Mouse (Mus musculus): ENCODE results near the gene Slc4a2.

- TF ChIP-seq GATA1 (IDR thresholded peaks at IDR 0.05; ENCODE audit: borderline replicate concordance, low read length) (no peak), FLI1 (IDR thresholded peaks at IDR 0.05; ENCODE audit: low read length) (no peak)
Observed at GRCm38 (mm10) chr5:24408651-24409050, 15.0 kb upstream of the Slc4a2 start.
